Mouse (Mus musculus) midbrain, embryonic 16.5 days (tissue): ENCODE measurements around the gene Pigm. TPM values are rescaled to one million over a fixed set of nuclear protein-coding genes. Genes with fewer than 3 reads are reported as not detected.

Experiments
- ATAC-seq: fragments of 200-750 bp; cut with Nextera tagmentation; 2 replicates; pipeline ENCODE4 v1.8.0; 2017; ENCODE audit warnings: moderate TSS enrichment
- H3K27ac ChIP-seq: fragments of 300-500 bp; sonication (generic); 2 replicates; pipeline ENCODE4 v1.5.1; 2014; ENCODE audit warnings: mild to moderate bottlenecking, low read length, mixed read lengths
- H3K27me3 ChIP-seq: fragments of 300-500 bp; sonication (generic); 2 replicates; pipeline ENCODE4 v1.6.1; 2014; ENCODE audit warnings: low read depth, low read length, mixed read lengths; ENCODE audit not compliant: control insufficient read depth, insufficient read depth
- H3K36me3 ChIP-seq: fragments of 300-500 bp; sonication (generic); 2 replicates; pipeline ENCODE4 v1.6.1; 2014; ENCODE audit warnings: mild to moderate bottlenecking, low read length, moderate library complexity, mixed read lengths; ENCODE audit not compliant: control insufficient read depth, insufficient read depth
- H3K4me1 ChIP-seq: fragments of 300-500 bp; sonication (generic); 2 replicates; pipeline ENCODE4 v1.6.1; 2014; ENCODE audit warnings: mild to moderate bottlenecking, low read length, mixed read lengths; ENCODE audit not compliant: control insufficient read depth, insufficient read depth
- H3K4me2 ChIP-seq: fragments of 300-500 bp; sonication (generic); 2 replicates; pipeline ENCODE4 v1.6.1; 2014; ENCODE audit warnings: mild to moderate bottlenecking, low read length, mixed read lengths
- H3K4me3 ChIP-seq: fragments of 300-500 bp; sonication (generic); 2 replicates; pipeline ENCODE4 v1.5.1; 2014; ENCODE audit warnings: low read depth, mild to moderate bottlenecking, low read length, moderate library complexity, mixed read lengths
- H3K9ac ChIP-seq: fragments of 300-500 bp; sonication (generic); 2 replicates; pipeline ENCODE4 v1.6.1; 2014; ENCODE audit warnings: low read depth, low read length, mixed read lengths
- H3K9me3 ChIP-seq: fragments of 300-500 bp; sonication (generic); replicated peaks from 2 replicates; pipeline ENCODE4 v1.6.1; 2014; ENCODE audit warnings: mild to moderate bottlenecking, low read length, mixed read lengths; ENCODE audit not compliant: control insufficient read depth, poor library complexity, severe bottlenecking
- WGBS: fragments of 180-500 bp; shearing (Covaris S2); extraction: QIAGEN DNeasy Blood & Tissue Kit; methylation state at CpG from one replicate; pipeline ENCODE4 v1.1.7; 2014; 5-methylcytosine and 5-hydroxymethylcytosine counted together
- polyA plus RNA-seq: library from polyadenylated mRNA; unstranded; fragments of >200 nt; fragmentation: Nextera tagmentation; extraction: Ambion mirVana; gene quantifications from 2 replicates; pipeline ENCODE4 v1.2.1, GENCODE M21; 2015

Gene Pigm
- polyA plus RNA-seq, 1 experiment from 2014 or later: 3.5 TPM

- WGBS: 52% methylated on average over 8 of the region's 8 CpGs
- Histone ChIP-seq H3K36me3 (no peaks in the 10 kb centered on the region), H3K27ac (no peak overlapping the region)
These were observed 17.4 kb downstream of the Pigm start for GRCm38 (mm10) chr1:172393739-172394138.

GRCm38 (mm10) chr1:172396996-172397752 lies 20.8 kb downstream of the Pigm start:
- no peak for ATAC-seq
- Histone ChIP-seq H3K9me3 (no peaks in the 10 kb centered on the region), H3K36me3 (no peaks in the 10 kb centered on the region), H3K9ac (no peak overlapping the region), H3K4me3 (no peak overlapping the region), H3K4me2 (no peak overlapping the region), H3K27me3 (no peaks in the 10 kb centered on the region), H3K27ac (no peak overlapping the region), H3K4me1 (peaks cover 2% of the 10 kb centered on the region)
- 63% methylated on average over 9 of the region's 9 CpGs for WGBS

More at GRCm38 (mm10) chr1:172393739-172394138, 17.4 kb downstream of the Pigm start:
- Histone ChIP-seq H3K4me2 (no peak overlapping the region), H3K9me3 (no peaks in the 10 kb centered on the region), H3K9ac (no peak overlapping the region), H3K4me1 (peaks cover 9% of the 10 kb centered on the region), H3K27me3 (no peaks in the 10 kb centered on the region), H3K4me3 (no peak overlapping the region)
- no peak for ATAC-seq

- Histone ChIP-seq H3K9me3 (no peaks in the 10 kb centered on the region), H3K4me1 (no peaks in the 10 kb centered on the region), H3K27me3 (no peaks in the 10 kb centered on the region; the same call in 1 of the 2 replicates), H3K4me3 (no peak overlapping the region), H3K27ac (no peak overlapping the region), H3K36me3 (no peaks in the 10 kb centered on the region), H3K4me2 (no peak overlapping the region), H3K9ac (no peak overlapping the region)
- WGBS: 48% methylated on average over 16 of the region's 16 CpGs
- no peak for ATAC-seq
These were observed 29.8 kb downstream of the Pigm start for GRCm38 (mm10) chr1:172406077-172406706.

- Histone ChIP-seq H3K36me3 (no peaks in the 10 kb centered on the region), H3K27me3 (no peaks in the 10 kb centered on the region; the same call in 1 of the 2 replicates), H3K4me1 (no peaks in the 10 kb centered on the region), H3K9ac (no peak overlapping the region), H3K4me2 (no peak overlapping the region), H3K4me3 (no peak overlapping the region), H3K27ac (no peak overlapping the region), H3K9me3 (no peaks in the 10 kb centered on the region)
- no peak for ATAC-seq
- WGBS: 10% methylated on average over 6 of the region's 6 CpGs
These were observed 32.6 kb downstream of the Pigm start for GRCm38 (mm10) chr1:172408996-172409395.

GRCm38 (mm10) chr1:172409431-172409830 lies 33.1 kb downstream of the Pigm start:
- ATAC-seq: no peak
- 6% methylated on average over 5 of the region's 5 CpGs for WGBS
- H3K4me3 ChIP-seq: no peak overlapping the region
- H3K36me3 ChIP-seq: no peaks in the 10 kb centered on the region
- H3K27ac ChIP-seq: no peak overlapping the region
- no peaks in the 10 kb centered on the region for H3K9me3 ChIP-seq
- H3K4me1 ChIP-seq: no peaks in the 10 kb centered on the region
- H3K4me2 ChIP-seq: no peak overlapping the region
- H3K9ac ChIP-seq: no peak overlapping the region
- H3K27me3 ChIP-seq: no peaks in the 10 kb centered on the region; the same call in 1 of the 2 replicates

- Histone ChIP-seq H3K9ac (no peak overlapping the region), H3K4me2 (no peak overlapping the region), H3K27ac (no peak overlapping the region), H3K27me3 (no peaks in the 10 kb centered on the region; the same call in 1 of the 2 replicates), H3K9me3 (no peaks in the 10 kb centered on the region), H3K4me1 (no peaks in the 10 kb centered on the region), H3K4me3 (no peak overlapping the region), H3K36me3 (no peaks in the 10 kb centered on the region)
- ATAC-seq: no peak
- 4% methylated on average over 4 of the region's 4 CpGs for WGBS
These were observed 34.5 kb downstream of the Pigm start for GRCm38 (mm10) chr1:172410806-172411205.

GRCm38 (mm10) chr1:172412204-172412603 lies 35.9 kb downstream of the Pigm start:
- no peaks in the 10 kb centered on the region; the same call in 1 of the 2 replicates for H3K27me3 ChIP-seq
- H3K27ac ChIP-seq: no peak overlapping the region
- H3K36me3 ChIP-seq: no peaks in the 10 kb centered on the region
- no peak overlapping the region for H3K4me2 ChIP-seq
- ATAC-seq: peak; percentile 89
- H3K9me3 ChIP-seq: no peaks in the 10 kb centered on the region
- H3K4me1 ChIP-seq: no peaks in the 10 kb centered on the region
- no peak overlapping the region for H3K9ac ChIP-seq
- H3K4me3 ChIP-seq: no peak overlapping the region
- WGBS: 3% methylated on average over 5 of the region's 5 CpGs

GRCm38 (mm10) chr1:172413491-172414230 lies 37.3 kb downstream of the Pigm start:
- no peaks in the 10 kb centered on the region for H3K9me3 ChIP-seq
- H3K36me3 ChIP-seq: no peaks in the 10 kb centered on the region
- H3K27ac ChIP-seq: no peak overlapping the region
- no peak overlapping the region for H3K9ac ChIP-seq
- 85% methylated on average over 4 of the region's 4 CpGs for WGBS
- no peaks in the 10 kb centered on the region for H3K27me3 ChIP-seq
- no peaks in the 10 kb centered on the region for H3K4me1 ChIP-seq
- H3K4me3 ChIP-seq: no peak overlapping the region
- H3K4me2 ChIP-seq: no peak overlapping the region
- no peak for ATAC-seq

GRCm38 (mm10) chr1:172414231-172414585 lies 37.9 kb downstream of the Pigm start:
- 83% methylated on average over 6 of the region's 6 CpGs for WGBS
- Histone ChIP-seq H3K4me1 (no peaks in the 10 kb centered on the region), H3K9me3 (no peaks in the 10 kb centered on the region), H3K27me3 (no peaks in the 10 kb centered on the region), H3K4me2 (no peak overlapping the region), H3K27ac (no peak overlapping the region), H3K4me3 (no peak overlapping the region), H3K36me3 (no peaks in the 10 kb centered on the region), H3K9ac (no peak overlapping the region)
- no peak for ATAC-seq
